Mouse (Mus musculus): ENCODE results near the gene Fam129a. TPM values are rescaled to one million over a fixed set of nuclear protein-coding genes. Genes with fewer than 3 reads are reported as not detected.
A peak's percentile ranks its signal among the peaks of the same experiment; 100 is the strongest.

Gene Fam129a
- polyA plus RNA-seq, 1 experiment from 2014 or later = 0.33 TPM

GRCm38 (mm10) chr1:151719911-151720310, 148.9 kb downstream of the Fam129a start:
- Histone ChIP-seq H3K36me3 (ENCODE audit: control insufficient read depth, insufficient read depth, low read length) (no peaks in the 10 kb centered on the region), H3K4me2 (ENCODE audit: low read length) (no peak overlapping the region), H3K9ac (ENCODE audit: low read length) (no peak overlapping the region), H3K9me3 (replicated peaks; ENCODE audit: control insufficient read depth, low read length) (no peaks in the 10 kb centered on the region), H3K4me3 (ENCODE audit: low read depth, low read length) (no peak overlapping the region), H3K4me1 (ENCODE audit: control insufficient read depth, insufficient read depth, low read length) (no peaks in the 10 kb centered on the region), H3K27me3 (replicated peaks; ENCODE audit: control insufficient read depth, insufficient read depth, low read length) (no peaks in the 10 kb centered on the region), H3K27ac (ENCODE audit: low read depth, low read length) (no peak overlapping the region)
- no peak for ATAC-seq
- WGBS = 88% methylated on average over 5 of the region's 5 CpGs
- DNase-seq (ENCODE audit: low spot score) = no peak

- Histone ChIP-seq H3K4me3 (ENCODE audit: low read depth, low read length) (no peak overlapping the region), H3K9ac (ENCODE audit: low read length) (no peak overlapping the region), H3K4me1 (ENCODE audit: control insufficient read depth, insufficient read depth, low read length) (no peaks in the 10 kb centered on the region), H3K36me3 (ENCODE audit: control insufficient read depth, insufficient read depth, low read length) (no peaks in the 10 kb centered on the region), H3K27me3 (replicated peaks; ENCODE audit: control insufficient read depth, insufficient read depth, low read length) (no peaks in the 10 kb centered on the region), H3K27ac (ENCODE audit: low read depth, low read length) (no peak overlapping the region), H3K4me2 (ENCODE audit: low read length) (no peak overlapping the region), H3K9me3 (replicated peaks; ENCODE audit: control insufficient read depth, low read length) (no peaks in the 10 kb centered on the region)
- ATAC-seq (no peak), DNase-seq (ENCODE audit: low spot score) (no peak)
- WGBS = 95% methylated on average over 2 of the region's 2 CpGs
Measured at GRCm38 (mm10) chr1:151720566-151720965, 149.6 kb downstream of the Fam129a start.

- H3K27ac ChIP-seq (ENCODE audit: low read depth, low read length) = no peak overlapping the region
- no peak overlapping the region for H3K4me3 ChIP-seq (ENCODE audit: low read depth, low read length)
- DNase-seq (ENCODE audit: low spot score) (peak; percentile 68), ATAC-seq (peak; percentile 57; the same call in 1 of the 2 replicates)
- no peaks in the 10 kb centered on the region for H3K4me1 ChIP-seq (ENCODE audit: control insufficient read depth, insufficient read depth, low read length)
- H3K4me2 ChIP-seq (ENCODE audit: low read length) = no peak overlapping the region
- no peaks in the 10 kb centered on the region for H3K36me3 ChIP-seq (ENCODE audit: control insufficient read depth, insufficient read depth, low read length)
- no peaks in the 10 kb centered on the region for H3K9me3 ChIP-seq (replicated peaks; ENCODE audit: control insufficient read depth, low read length)
- WGBS = 46% methylated on average over 10 of the region's 10 CpGs
- no peaks in the 10 kb centered on the region for H3K27me3 ChIP-seq (replicated peaks; ENCODE audit: control insufficient read depth, insufficient read depth, low read length)
- H3K9ac ChIP-seq (ENCODE audit: low read length) = no peak overlapping the region
Measured at GRCm38 (mm10) chr1:151721357-151721983, 150.5 kb downstream of the Fam129a start.

- Histone ChIP-seq H3K4me1 (ENCODE audit: control insufficient read depth, insufficient read depth, low read length) (no peaks in the 10 kb centered on the region), H3K36me3 (ENCODE audit: control insufficient read depth, insufficient read depth, low read length) (no peaks in the 10 kb centered on the region), H3K27ac (ENCODE audit: low read depth, low read length) (no peak overlapping the region), H3K27me3 (replicated peaks; ENCODE audit: control insufficient read depth, insufficient read depth, low read length) (no peaks in the 10 kb centered on the region), H3K9ac (ENCODE audit: low read length) (no peak overlapping the region), H3K9me3 (replicated peaks; ENCODE audit: control insufficient read depth, low read length) (no peaks in the 10 kb centered on the region), H3K4me2 (ENCODE audit: low read length) (no peak overlapping the region), H3K4me3 (ENCODE audit: low read depth, low read length) (no peak overlapping the region)
- ATAC-seq = no peak
- WGBS = 91% methylated on average over 4 of the region's 4 CpGs
- DNase-seq (ENCODE audit: low spot score) = no peak
Measured at GRCm38 (mm10) chr1:151723771-151724170, 152.8 kb downstream of the Fam129a start.

- H3K27ac ChIP-seq (ENCODE audit: low read depth, low read length) = no peak overlapping the region
- no peaks in the 10 kb centered on the region for H3K9me3 ChIP-seq (replicated peaks; ENCODE audit: control insufficient read depth, low read length)
- no peak overlapping the region for H3K9ac ChIP-seq (ENCODE audit: low read length)
- no peak overlapping the region for H3K4me3 ChIP-seq (ENCODE audit: low read depth, low read length)
- no peak for ATAC-seq
- H3K27me3 ChIP-seq (replicated peaks; ENCODE audit: control insufficient read depth, insufficient read depth, low read length) = no peaks in the 10 kb centered on the region
- 89% methylated on average over 2 of the region's 2 CpGs for WGBS
- no peaks in the 10 kb centered on the region for H3K4me1 ChIP-seq (ENCODE audit: control insufficient read depth, insufficient read depth, low read length)
- H3K4me2 ChIP-seq (ENCODE audit: low read length) = no peak overlapping the region
- no peak for DNase-seq (ENCODE audit: low spot score)
- no peaks in the 10 kb centered on the region for H3K36me3 ChIP-seq (ENCODE audit: control insufficient read depth, insufficient read depth, low read length)
Measured at GRCm38 (mm10) chr1:151725590-151725989, 154.6 kb downstream of the Fam129a start.

DNA sequence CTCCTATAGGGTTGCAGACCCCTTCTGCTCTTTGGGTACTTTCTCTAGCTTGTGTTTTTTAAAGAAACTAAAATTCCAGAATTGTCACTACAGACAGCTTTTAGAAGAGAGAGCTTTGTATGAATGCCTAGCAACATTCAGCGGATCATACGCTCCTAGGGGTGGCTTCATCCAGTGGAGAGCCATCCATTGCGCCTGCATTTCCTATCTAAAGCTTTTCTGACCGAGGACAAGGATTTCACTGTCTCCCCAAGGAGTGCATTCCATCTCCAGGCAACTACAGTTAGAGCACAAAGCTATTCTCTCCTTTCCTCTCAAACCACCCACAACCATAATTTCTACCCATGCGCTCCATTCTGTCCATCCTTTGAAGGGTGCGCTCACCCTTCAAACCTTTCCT, 155.4 kb downstream of the Fam129a start:
- ATAC-seq = no peak
- Histone ChIP-seq H3K36me3 (ENCODE audit: control insufficient read depth, insufficient read depth, low read length) (no peaks in the 10 kb centered on the region), H3K4me3 (ENCODE audit: low read depth, low read length) (no peak overlapping the region), H3K4me1 (ENCODE audit: control insufficient read depth, insufficient read depth, low read length) (no peaks in the 10 kb centered on the region), H3K27me3 (replicated peaks; ENCODE audit: control insufficient read depth, insufficient read depth, low read length) (no peaks in the 10 kb centered on the region), H3K9ac (ENCODE audit: low read length) (no peak overlapping the region), H3K27ac (ENCODE audit: low read depth, low read length) (no peak overlapping the region), H3K4me2 (ENCODE audit: low read length) (no peak overlapping the region), H3K9me3 (replicated peaks; ENCODE audit: control insufficient read depth, low read length) (no peaks in the 10 kb centered on the region)
- WGBS = 87% methylated on average over 6 of the region's 6 CpGs
- DNase-seq (ENCODE audit: low spot score) = no peak

DNA sequence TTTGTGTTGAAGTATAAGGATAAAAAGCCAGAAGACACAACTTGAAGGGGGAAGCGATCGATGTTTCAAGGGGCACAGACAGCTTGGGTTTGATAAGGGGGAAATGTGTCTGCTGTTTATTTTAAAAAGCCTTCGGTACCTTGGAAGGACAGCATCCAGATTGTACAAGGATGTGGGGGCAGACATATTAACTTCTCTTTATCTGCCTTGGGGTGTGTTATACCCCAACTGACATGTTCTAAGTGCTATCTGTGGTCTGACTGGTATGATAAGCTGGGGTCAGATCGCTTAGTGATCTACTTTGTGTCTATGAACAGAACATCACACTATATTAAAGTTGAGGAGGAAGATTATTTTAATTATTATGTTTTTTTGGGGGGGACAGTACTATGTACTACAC, 157.2 kb downstream of the Fam129a start:
- ATAC-seq (no peak), DNase-seq (ENCODE audit: low spot score) (no peak)
- no peaks in the 10 kb centered on the region for H3K27me3 ChIP-seq (replicated peaks; ENCODE audit: control insufficient read depth, insufficient read depth, low read length)
- no peaks in the 10 kb centered on the region for H3K9me3 ChIP-seq (replicated peaks; ENCODE audit: control insufficient read depth, low read length)
- H3K9ac ChIP-seq (ENCODE audit: low read length) = no peak overlapping the region
- no peaks in the 10 kb centered on the region for H3K36me3 ChIP-seq (ENCODE audit: control insufficient read depth, insufficient read depth, low read length)
- H3K4me2 ChIP-seq (ENCODE audit: low read length) = no peak overlapping the region
- 96% methylated on average over 4 of the region's 4 CpGs for WGBS
- no peaks in the 10 kb centered on the region for H3K4me1 ChIP-seq (ENCODE audit: control insufficient read depth, insufficient read depth, low read length)
- H3K4me3 ChIP-seq (ENCODE audit: low read depth, low read length) = no peak overlapping the region
- H3K27ac ChIP-seq (ENCODE audit: low read depth, low read length) = no peak overlapping the region

GRCm38 (mm10) chr1:151737146-151737545, 166.2 kb downstream of the Fam129a start:
- Histone ChIP-seq H3K4me1 (ENCODE audit: control insufficient read depth, insufficient read depth, low read length) (no peaks in the 10 kb centered on the region), H3K9ac (ENCODE audit: low read length) (no peak overlapping the region), H3K4me3 (ENCODE audit: low read depth, low read length) (no peak overlapping the region), H3K27ac (ENCODE audit: low read depth, low read length) (no peak overlapping the region), H3K27me3 (replicated peaks; ENCODE audit: control insufficient read depth, insufficient read depth, low read length) (no peaks in the 10 kb centered on the region), H3K36me3 (ENCODE audit: control insufficient read depth, insufficient read depth, low read length) (no peaks in the 10 kb centered on the region), H3K4me2 (ENCODE audit: low read length) (no peak overlapping the region), H3K9me3 (replicated peaks; ENCODE audit: control insufficient read depth, low read length) (no peaks in the 10 kb centered on the region)
- WGBS = 87% methylated on average over 2 of the region's 2 CpGs
- ATAC-seq = no peak
- DNase-seq (ENCODE audit: low spot score) = no peak

GRCm38 (mm10) chr1:151741199-151741621, 170.2 kb downstream of the Fam129a start:
- no peak overlapping the region for H3K4me3 ChIP-seq (ENCODE audit: low read depth, low read length)
- H3K27ac ChIP-seq (ENCODE audit: low read depth, low read length) = no peak overlapping the region
- H3K9ac ChIP-seq (ENCODE audit: low read length) = no peak overlapping the region
- ATAC-seq = no peak
- H3K9me3 ChIP-seq (replicated peaks; ENCODE audit: control insufficient read depth, low read length) = no peaks in the 10 kb centered on the region
- no peak overlapping the region for H3K4me2 ChIP-seq (ENCODE audit: low read length)
- no peaks in the 10 kb centered on the region for H3K36me3 ChIP-seq (ENCODE audit: control insufficient read depth, insufficient read depth, low read length)
- H3K27me3 ChIP-seq (replicated peaks; ENCODE audit: control insufficient read depth, insufficient read depth, low read length) = no peaks in the 10 kb centered on the region
- DNase-seq (ENCODE audit: low spot score) = no peak
- WGBS = 94% methylated on average over 7 of the region's 7 CpGs
- no peaks in the 10 kb centered on the region for H3K4me1 ChIP-seq (ENCODE audit: control insufficient read depth, insufficient read depth, low read length)

Data from forebrain, embryonic 14.5 days (tissue).